In genomic region chr11:6437667-6438066, GRCm38 (mm10) we compare ENCODE assay signal across 34 mouse cellular contexts.
"Had no signal": no experiment of that assay in that cellular context is flagged by ENCODE, and none has a peak within 500 bp of the region (broad histone marks: within the 10 kb centered on the region; RNA-seq: fewer than 3 reads in every experiment).

No protein-coding gene starts in this region.

- H3K9me3 ChIP-seq: heart, embryonic 12.5 days; heart, embryonic 13.5 days; heart, embryonic 15.5 days; hindbrain, embryonic 10.5 days; hindbrain, embryonic 12.5 days; hindbrain, embryonic 13.5 days; hindbrain, embryonic 15.5 days; intestine, embryonic 15.5 days; kidney, embryonic 15.5 days had no signal

- H3K27ac ChIP-seq: heart, adult 2 months; heart, embryonic 13.5 days; heart, embryonic 15.5 days; hindbrain, embryonic 10.5 days; hindbrain, embryonic 12.5 days; hindbrain, embryonic 13.5 days; hindbrain, embryonic 14.5 days; hindbrain, embryonic 15.5 days; hindbrain, postnatal 0 days; intestine, embryonic 15.5 days; kidney, embryonic 15.5 days; kidney, postnatal 0 days; layer of hippocampus, adult 2 months had no signal

- H3K4me3 ChIP-seq: heart, adult 2 months; heart, embryonic 12.5 days; heart, embryonic 13.5 days; heart, embryonic 15.5 days; hindbrain, embryonic 10.5 days; hindbrain, embryonic 12.5 days; hindbrain, embryonic 13.5 days; hindbrain, embryonic 15.5 days; intestine, embryonic 15.5 days; kidney, embryonic 15.5 days; layer of hippocampus, adult 2 months had no signal

- DNase-seq: heart, adult 2 months; heart, postnatal 10 days; heart, postnatal 14 days; heart, postnatal 4 days; kidney, adult 11 months; kidney, adult 18-20 months; kidney, adult 2 months; kidney, adult 8-10 months; kidney, adult 9 months; kidney, postnatal 10 days; kidney, postnatal 14 days; kidney, postnatal 25 days; kidney, postnatal 36 days; kidney, postnatal 4 days; layer of hippocampus, adult 9-11 months; layer of hippocampus, postnatal 36 days had no signal

- H3K4me1 ChIP-seq: hindbrain, embryonic 12.5 days; hindbrain, embryonic 13.5 days; hindbrain, embryonic 15.5 days; intestine, embryonic 15.5 days had no signal

- ATAC-seq: hindbrain, embryonic 16.5 days; hindbrain, postnatal 0 days; inflammation-experienced regulatory T-cells, adult 6 months; intestine, embryonic 15.5 days; intestine, embryonic 16.5 days; intestine, postnatal 0 days had no signal

- H3K4me2 ChIP-seq: heart, embryonic 11.5 days; heart, embryonic 12.5 days; heart, embryonic 13.5 days; heart, embryonic 15.5 days; hindbrain, embryonic 12.5 days; hindbrain, embryonic 13.5 days; hindbrain, embryonic 14.5 days; hindbrain, embryonic 15.5 days; intestine, embryonic 15.5 days; kidney, embryonic 15.5 days had no signal

- H3K27me3 ChIP-seq: heart, embryonic 12.5 days; heart, embryonic 13.5 days; heart, embryonic 15.5 days; hindbrain, embryonic 12.5 days; hindbrain, embryonic 13.5 days; hindbrain, embryonic 15.5 days; intestine, embryonic 15.5 days; kidney, embryonic 15.5 days had no signal

- H3K9ac ChIP-seq: heart, embryonic 12.5 days; heart, embryonic 13.5 days; heart, embryonic 15.5 days; hindbrain, embryonic 12.5 days; hindbrain, embryonic 13.5 days; hindbrain, embryonic 14.5 days; hindbrain, embryonic 15.5 days; intestine, embryonic 15.5 days; kidney, embryonic 15.5 days had no signal
